Mouse (Mus musculus) heart, adult 18-20 months (tissue): ENCODE measurements at regions not wholly inside any gene's neighbourhood (a gene's known extent, or its start where the extent isn't known, plus 50 kb on each side); places are given as distances from the start of the nearest gene placed in this dataset.

ENCODE experiments used
- DNase-seq, 2 experiments: peaks; one replicate each; pipeline ENCODE4 v3.0.0; 2021 to 2022; ENCODE audit warnings: mixed read lengths in 1 of 2

GRCm38 (mm10) chr14:119966666-119967065 is 75.6 kb downstream of the Oxgr1 start:
- no peak for DNase-seq

GRCm38 (mm10) chr14:119965842-119966483 is 76.3 kb downstream of the Oxgr1 start:
- peak; percentile 5 to 7 for DNase-seq

- no peak for DNase-seq
Observed at GRCm38 (mm10) chr14:119963741-119964140, 78.5 kb downstream of the Oxgr1 start.

- DNase-seq = no peak
Observed at GRCm38 (mm10) chr14:119953861-119954260, 88.4 kb downstream of the Oxgr1 start.

GRCm38 (mm10) chr14:119952877-119953624 is 89.2 kb downstream of the Oxgr1 start:
- no peak for DNase-seq
